Mouse (Mus musculus): ENCODE data around the gene Rilpl1.
"Not testable (repeated sequence)": the region's sequence is repeated elsewhere in the genome, so short reads cannot be mapped to it uniquely, and the experiment has no call there.

The Rilpl1 gene

GRCm38 (mm10) chr5:124493455-124493854, 37.7 kb downstream of the Rilpl1 start:
- DNase-seq (ENCODE audit: low spot score in 2 of 2), result no peak

GRCm38 (mm10) chr5:124492618-124493017, 38.6 kb downstream of the Rilpl1 start:
- DNase-seq (ENCODE audit: low spot score in 2 of 2), result no peak

GRCm38 (mm10) chr5:124491732-124492131, 39.5 kb downstream of the Rilpl1 start:
- no peak for DNase-seq (ENCODE audit: low spot score in 2 of 2)

- DNase-seq (ENCODE audit: low spot score in 2 of 2), result no peak
Observed at GRCm38 (mm10) chr5:124488885-124489284, 42.3 kb downstream of the Rilpl1 start.

GRCm38 (mm10) chr5:124485654-124486053, 45.5 kb downstream of the Rilpl1 start:
- no peak for DNase-seq (ENCODE audit: low spot score in 2 of 2)

- DNase-seq (ENCODE audit: low spot score in 2 of 2), result no peak
Observed at GRCm38 (mm10) chr5:124483655-124484396, 47.4 kb downstream of the Rilpl1 start.

- DNase-seq (ENCODE audit: low spot score in 2 of 2), result peak; percentile 87 to 93
Observed at GRCm38 (mm10) chr5:124482966-124483654, 48.1 kb downstream of the Rilpl1 start, which contains the start of gene Snrnp35. Gene Snrnp35, plus strand, starts transcription at chr5:124483134.

GRCm38 (mm10) chr5:124482436-124482965, 48.7 kb downstream of the Rilpl1 start:
- peak; percentile 36 to 59 for DNase-seq (ENCODE audit: low spot score in 2 of 2)

- DNase-seq (ENCODE audit: low spot score in 2 of 2), result no peak
Observed at GRCm38 (mm10) chr5:124481714-124482113, 49.5 kb downstream of the Rilpl1 start.

GRCm38 (mm10) chr5:124480119-124480518, 51.1 kb downstream of the Rilpl1 start:
- no peak for DNase-seq (ENCODE audit: low spot score in 2 of 2)

- no peak for DNase-seq (ENCODE audit: low spot score in 2 of 2)
Observed at GRCm38 (mm10) chr5:124478873-124479204, 52.4 kb downstream of the Rilpl1 start.

GRCm38 (mm10) chr5:124470591-124471171, 60.5 kb downstream of the Rilpl1 start:
- no peak for DNase-seq (ENCODE audit: low spot score in 2 of 2)

GRCm38 (mm10) chr5:124469486-124469885, 61.7 kb downstream of the Rilpl1 start:
- DNase-seq (ENCODE audit: low spot score in 2 of 2), result no peak

- DNase-seq (ENCODE audit: low spot score in 2 of 2), result no peak
Observed at GRCm38 (mm10) chr5:124468365-124468764, 62.8 kb downstream of the Rilpl1 start.

- DNase-seq (ENCODE audit: low spot score in 2 of 2), result no peak
Observed at GRCm38 (mm10) chr5:124467766-124468165, 63.4 kb downstream of the Rilpl1 start.

- DNase-seq (ENCODE audit: low spot score in 2 of 2), result no peak
Observed at GRCm38 (mm10) chr5:124464905-124465304, 66.3 kb downstream of the Rilpl1 start.

GRCm38 (mm10) chr5:124463462-124463861, 67.7 kb downstream of the Rilpl1 start:
- no peak for DNase-seq (ENCODE audit: low spot score in 2 of 2)

GRCm38 (mm10) chr5:124462297-124463025, 68.7 kb downstream of the Rilpl1 start:
- DNase-seq (ENCODE audit: low spot score in 2 of 2), result no peak

- DNase-seq (ENCODE audit: low spot score in 2 of 2), result not testable (repeated sequence)
Observed at GRCm38 (mm10) chr5:124460922-124461321, 70.3 kb downstream of the Rilpl1 start.

GRCm38 (mm10) chr5:124456762-124457161, 74.4 kb downstream of the Rilpl1 start:
- DNase-seq (ENCODE audit: low spot score in 2 of 2), result no peak

GRCm38 (mm10) chr5:124454082-124454419, 77.1 kb downstream of the Rilpl1 start:
- DNase-seq (ENCODE audit: low spot score in 2 of 2), result no peak
